Mouse (Mus musculus) right cerebral cortex, adult 18-20 months (tissue): ENCODE results near the gene D10Wsu102e.
"Not testable (repeated sequence)": the region's sequence is repeated elsewhere in the genome, so short reads cannot be mapped to it uniquely, and the experiment has no call there.

ENCODE experiments used
- DNase-seq: peaks from one replicate; pipeline ENCODE4 v3.0.0; 2022; ENCODE audit warnings: mixed read lengths

Gene D10Wsu102e

GRCm38 (mm10) chr10:83347494-83347893, 12.5 kb upstream of the D10Wsu102e start:
- DNase-seq, result no peak

DNA sequence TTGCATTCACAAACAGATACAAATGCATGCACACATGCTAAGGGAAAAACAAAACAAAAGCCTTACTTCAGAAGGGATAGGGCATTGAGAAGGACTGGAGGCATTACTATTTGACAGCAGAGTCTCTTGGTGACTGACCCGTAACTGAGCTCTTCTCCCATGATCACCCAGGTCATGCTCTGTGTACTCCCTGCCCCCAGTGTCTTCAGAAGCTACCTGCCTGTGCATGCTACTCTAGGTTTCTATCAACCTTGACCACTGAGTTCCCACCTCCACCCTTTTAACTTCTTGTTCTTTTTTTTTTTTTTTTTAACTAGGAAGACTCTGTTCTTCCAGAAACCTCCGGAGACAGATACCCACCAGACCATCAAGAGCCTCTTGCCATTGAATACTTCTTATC, 9.3 kb upstream of the D10Wsu102e start:
- no peak for DNase-seq

DNA sequence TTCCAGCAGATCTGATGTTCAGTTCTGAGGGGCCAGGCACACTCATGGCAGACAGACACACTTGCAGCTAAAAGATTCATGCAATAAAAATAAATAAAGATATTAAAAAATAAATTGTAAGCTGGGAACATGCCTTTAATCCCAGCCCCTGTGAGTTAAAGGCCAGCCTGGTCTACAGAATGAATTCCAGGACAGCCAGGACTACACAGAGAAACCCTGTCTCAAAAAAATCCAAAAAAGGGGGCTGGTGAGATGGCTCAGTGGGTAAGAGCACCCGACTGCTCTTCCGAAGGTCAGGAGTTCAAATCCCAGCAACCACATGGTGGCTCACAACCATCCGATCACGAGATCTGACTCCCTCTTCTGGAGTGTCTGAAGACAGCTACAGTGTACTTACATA, 8.2 kb upstream of the D10Wsu102e start:
- not testable (repeated sequence) for DNase-seq

GRCm38 (mm10) chr10:83353680-83354332, 6.2 kb upstream of the D10Wsu102e start:
- peak; percentile 11 for DNase-seq

DNA sequence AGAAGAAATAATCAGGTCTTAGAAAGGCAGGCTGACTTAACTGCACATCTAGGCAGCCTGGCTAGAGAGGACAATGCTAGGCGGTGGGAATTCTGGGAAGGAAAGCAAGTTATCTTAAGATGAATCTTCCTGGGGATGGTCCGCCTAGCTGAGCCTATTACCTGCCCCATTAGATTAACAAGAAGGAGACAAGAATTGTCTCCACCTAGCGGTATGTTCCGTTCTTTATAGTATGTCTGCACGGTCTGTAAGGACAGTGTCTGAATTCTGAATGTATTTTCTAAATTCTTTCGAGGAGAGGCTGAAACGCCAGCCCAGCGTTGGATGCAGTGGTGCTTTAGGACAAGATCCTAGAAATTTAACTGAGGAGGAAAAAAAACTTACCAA, 5.7 kb upstream of the D10Wsu102e start:
- peak; percentile 12 for DNase-seq

DNA sequence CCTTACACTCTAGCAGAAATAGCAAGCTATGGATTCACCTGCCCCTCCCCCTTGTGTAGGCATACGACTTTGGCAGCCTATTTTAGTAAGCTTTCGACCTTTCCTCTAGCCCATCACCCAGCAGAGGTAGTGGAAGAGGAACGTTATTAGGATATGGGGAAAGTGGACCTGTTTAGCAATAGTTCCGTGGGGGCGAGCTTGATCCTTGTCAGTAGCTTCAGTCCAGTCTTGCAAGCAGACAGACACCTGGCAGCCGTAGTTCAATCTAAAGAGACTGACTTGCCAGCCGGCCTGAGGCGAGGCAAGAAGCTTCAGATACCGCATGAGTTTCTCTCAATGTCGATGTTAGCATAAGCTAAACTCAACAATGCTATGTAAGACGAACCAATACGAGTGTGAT, 3.6 kb upstream of the D10Wsu102e start:
- no peak for DNase-seq

GRCm38 (mm10) chr10:83359451-83359850, 570 bp upstream of the D10Wsu102e start:
- DNase-seq, result no peak

DNA sequence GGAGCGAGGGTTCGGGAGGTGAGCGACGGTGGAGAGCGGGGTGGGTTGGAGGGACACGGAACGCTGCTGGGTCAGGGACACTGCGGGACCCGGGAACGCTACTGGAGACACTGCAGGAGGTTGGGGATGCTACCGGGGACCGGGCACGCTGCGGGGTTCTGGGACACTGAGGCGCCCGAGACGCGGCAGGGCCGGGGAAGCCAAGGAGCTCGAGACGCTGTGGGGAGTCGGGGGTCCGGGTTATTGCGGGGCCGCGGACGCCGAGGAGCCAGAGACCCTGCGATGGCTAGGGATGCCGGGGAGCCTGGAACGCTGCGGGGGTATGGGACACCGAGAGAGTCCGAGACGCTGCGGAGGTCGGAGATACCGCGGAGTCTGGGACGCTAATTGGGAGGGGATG, 335 bp downstream of the D10Wsu102e start:
- no peak for DNase-seq

GRCm38 (mm10) chr10:83361643-83362382, 1.8 kb downstream of the D10Wsu102e start:
- peak; percentile 34 for DNase-seq

GRCm38 (mm10) chr10:83363451-83363850, 3.4 kb downstream of the D10Wsu102e start:
- no peak for DNase-seq

GRCm38 (mm10) chr10:83368918-83369317, 8.9 kb downstream of the D10Wsu102e start:
- no peak for DNase-seq

- no peak for DNase-seq
Observed at GRCm38 (mm10) chr10:83374045-83374656, 14.1 kb downstream of the D10Wsu102e start.

DNA sequence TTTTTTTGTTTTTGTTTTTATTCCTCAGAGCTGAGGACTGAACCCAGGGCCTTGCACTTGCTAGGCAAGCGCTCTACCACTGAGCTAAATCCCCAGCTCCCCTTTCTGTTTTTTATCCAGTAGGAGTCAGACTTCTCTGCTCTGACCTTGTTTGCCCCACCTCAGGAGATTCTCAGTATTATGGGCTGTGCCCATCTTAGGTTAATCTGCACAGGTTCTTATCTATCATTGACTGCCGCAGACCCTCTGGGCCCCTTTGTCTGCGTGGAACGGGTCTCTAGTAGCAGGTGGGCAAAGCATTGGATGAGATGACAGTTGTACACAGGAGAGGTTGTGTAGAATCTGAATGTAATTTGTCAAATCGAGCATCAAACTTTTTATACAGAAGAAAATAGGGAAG, 15.4 kb downstream of the D10Wsu102e start:
- DNase-seq, result not testable (repeated sequence)

- no peak for DNase-seq
Observed at GRCm38 (mm10) chr10:83376911-83377682, 17.1 kb downstream of the D10Wsu102e start.

- DNase-seq, result no peak
Observed at GRCm38 (mm10) chr10:83378083-83378833, 18.2 kb downstream of the D10Wsu102e start.

DNA sequence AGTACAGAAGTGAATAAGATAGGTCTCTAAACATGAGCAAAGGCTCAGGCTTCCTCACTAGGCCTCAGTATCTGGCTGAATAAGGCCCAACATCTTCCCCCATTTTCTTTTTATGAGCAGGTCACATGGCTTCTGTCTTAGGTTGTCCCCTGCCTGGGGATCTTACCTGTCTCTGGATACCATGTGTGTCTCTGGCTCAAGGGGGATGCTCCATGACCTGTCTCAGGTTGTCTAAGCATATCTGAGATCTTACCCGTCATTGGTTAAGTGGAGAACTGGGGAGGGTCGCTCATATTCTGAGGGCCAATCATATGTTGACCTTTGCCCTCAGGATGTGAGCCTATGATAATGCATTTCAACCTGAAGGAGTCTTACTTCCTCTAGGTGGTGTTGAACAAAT, 20.5 kb downstream of the D10Wsu102e start:
- no peak for DNase-seq

- DNase-seq, result no peak
Observed at GRCm38 (mm10) chr10:83382528-83382927, 22.5 kb downstream of the D10Wsu102e start.

DNA sequence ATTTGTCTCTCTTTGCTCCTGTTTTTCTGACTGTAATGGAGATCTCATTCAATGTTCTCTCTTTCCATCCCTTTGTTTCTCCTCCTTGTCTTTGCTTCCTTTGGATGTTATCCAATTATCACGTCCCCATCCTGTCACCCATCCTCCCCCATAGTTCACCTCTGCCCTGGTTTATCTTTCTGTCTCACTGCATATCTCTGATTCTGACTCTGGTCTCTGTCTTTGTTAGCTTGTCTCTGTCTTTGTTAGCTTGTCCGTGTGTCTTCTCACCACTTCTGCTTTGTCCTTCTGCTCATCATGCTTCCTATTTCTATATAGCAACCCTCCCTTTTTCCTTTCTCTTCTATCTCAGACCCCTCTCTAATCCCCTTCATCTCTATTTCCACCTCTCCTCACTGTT, 23.0 kb downstream of the D10Wsu102e start:
- no peak for DNase-seq

- DNase-seq, result no peak
Observed at GRCm38 (mm10) chr10:83383863-83384262, 23.8 kb downstream of the D10Wsu102e start.

- DNase-seq, result no peak
Observed at GRCm38 (mm10) chr10:83384456-83385215, 24.6 kb downstream of the D10Wsu102e start.

DNA sequence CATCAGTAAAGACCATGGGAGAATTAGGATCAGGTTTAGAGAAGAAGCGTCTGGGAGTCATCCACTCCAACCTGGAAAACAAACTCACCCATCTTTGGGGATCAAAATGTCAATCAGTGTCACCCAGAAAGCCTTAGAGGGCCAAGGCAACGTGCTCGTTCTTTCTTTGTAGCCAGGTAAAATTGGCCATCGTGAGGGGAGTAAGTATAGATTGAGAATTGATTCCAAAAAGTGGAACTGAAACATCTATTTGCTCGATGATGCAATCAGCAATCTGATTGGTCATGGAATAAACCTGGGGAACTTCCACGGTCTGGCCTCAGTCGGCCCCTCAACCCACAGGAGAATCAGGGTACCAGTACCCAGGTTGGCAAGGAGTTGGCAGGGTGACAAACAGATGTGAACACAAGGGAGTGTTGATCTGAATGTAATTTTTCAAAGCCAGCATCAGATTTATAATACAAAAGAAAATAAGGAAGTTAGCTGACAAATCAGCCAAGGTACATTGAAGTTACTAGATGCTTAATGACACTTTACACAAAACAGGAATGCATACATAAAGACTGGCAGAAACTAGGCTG, 25.4 kb downstream of the D10Wsu102e start:
- DNase-seq, result no peak
